Mouse (Mus musculus) liver, adult 2 months (tissue): ENCODE data around the gene Gm20431.
A peak's percentile ranks its signal among the peaks of the same experiment; 100 is the strongest.

Experiments used
- CTCF ChIP-seq: fragments of 200-500 bp; IDR thresholded peaks from 2 replicates; pipeline ENCODE4 v1.5.1; 2011; ENCODE audit warnings: low read depth, low read length, control low read depth
- POLR2A ChIP-seq: fragments of 200-500 bp; IDR thresholded peaks from 2 replicates; pipeline ENCODE4 v1.6.1; 2011; ENCODE audit warnings: low read length, control low read depth; ENCODE audit not compliant: insufficient read depth; ENCODE audit errors: extremely low read depth

DNA sequence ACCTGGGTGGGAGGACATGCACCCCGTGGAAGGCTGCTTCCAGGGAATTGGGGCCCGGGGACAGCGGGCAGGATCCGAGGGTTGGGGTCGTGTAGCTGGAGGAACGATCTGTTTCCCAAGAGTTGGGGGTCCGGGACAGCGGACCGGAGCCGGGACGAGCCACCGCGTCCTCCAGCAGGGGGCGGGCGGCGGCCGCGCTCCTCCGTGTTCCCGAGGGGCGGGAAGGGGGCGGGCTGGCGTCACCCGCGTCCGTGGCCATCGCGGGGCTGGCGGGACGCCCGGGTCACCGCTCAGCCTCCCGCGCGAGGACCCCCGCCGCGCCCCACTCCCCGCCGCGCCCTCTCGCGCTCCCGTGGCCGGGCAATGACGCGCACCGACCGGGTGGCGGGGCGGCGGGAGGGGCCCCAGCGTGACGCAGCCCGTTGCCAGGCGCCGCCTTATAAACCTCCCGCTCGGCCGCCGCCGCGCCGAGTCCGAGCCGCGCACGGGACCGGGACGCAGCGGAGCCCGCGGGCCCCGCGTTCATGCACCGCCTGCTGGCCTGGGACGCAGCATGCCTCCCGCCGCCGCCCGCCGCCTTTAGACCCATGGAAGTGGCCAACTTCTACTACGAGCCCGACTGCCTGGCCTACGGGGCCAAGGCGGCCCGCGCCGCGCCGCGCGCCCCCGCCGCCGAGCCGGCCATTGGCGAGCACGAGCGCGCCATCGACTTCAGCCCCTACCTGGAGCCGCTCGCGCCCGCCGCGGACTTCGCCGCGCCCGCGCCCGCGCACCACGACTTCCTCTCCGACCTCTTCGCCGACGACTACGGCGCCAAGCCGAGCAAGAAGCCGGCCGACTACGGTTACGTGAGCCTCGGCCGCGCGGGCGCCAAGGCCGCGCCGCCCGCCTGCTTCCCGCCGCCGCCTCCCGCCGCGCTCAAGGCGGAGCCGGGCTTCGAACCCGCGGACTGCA, 27.5 kb upstream of the Gm20431 start, which contains the start of gene Cebpb:
- peak; percentile 70 for TF ChIP-seq CTCF
- TF ChIP-seq POLR2A: peak; percentile 99
